Mouse (Mus musculus): ENCODE results near the gene Pak2. TPM values are rescaled to one million over a fixed set of nuclear protein-coding genes. Genes with fewer than 3 reads are reported as not detected.

The Pak2 gene
- total RNA-seq (2014; rRNA removed; ENCODE audit: low replicate concordance) (21.3 and 25.8 TPM in 2 replicates), polyA plus RNA-seq (2015; fragmentation: Nextera tagmentation; extraction: Ambion mirVana) (16.3 and 19.1 TPM in 2 replicates)

GRCm38 (mm10) chr16:32078991-32079511 lies at the start of gene Pak2:
Pak2 (minus strand) TSS chr16:32079342.
- under 1% methylated on average over 30 of the region's 60 CpGs for WGBS
- H3K27me3 ChIP-seq (ENCODE audit: control insufficient read depth, insufficient read depth, low read length): no peaks in the 10 kb centered on the region
- ATAC-seq (ENCODE audit: insufficient read depth, low read depth) (peak; percentile 97), DNase-seq (ENCODE audit: low spot score) (peak; percentile 86)
- peak within 1 kb of the TSS; percentile 97 for H3K27ac ChIP-seq (ENCODE audit: low read depth)
- peaks cover 17% of the 10 kb centered on the region for H3K4me1 ChIP-seq (ENCODE audit: control insufficient read depth, insufficient read depth)
- peaks cover 5% of the 10 kb centered on the region; the same call in 1 of the 2 replicates for H3K36me3 ChIP-seq (replicated peaks; ENCODE audit: control insufficient read depth, insufficient read depth, low read length)
- no peaks in the 10 kb centered on the region for H3K9me3 ChIP-seq (replicated peaks; ENCODE audit: control insufficient read depth, low read length)
- peak within 1 kb of the TSS; percentile 87 for H3K4me3 ChIP-seq (ENCODE audit: low read depth, low read length)
- peak within 1 kb of the TSS; percentile 69 for H3K4me2 ChIP-seq (ENCODE audit: low read depth, low read length)
- H3K9ac ChIP-seq (replicated peaks; ENCODE audit: low read depth, low read length): peak within 1 kb of the TSS; percentile 95
- no peak for TF ChIP-seq CTCF (IDR thresholded peaks at IDR 0.05; ENCODE audit: low read depth)
- TF ChIP-seq EP300 (IDR thresholded peaks at IDR 0.05; ENCODE audit: low read depth): no peak

- WGBS: 73% methylated on average over 4 of the region's 4 CpGs
- Histone ChIP-seq H3K4me3 (ENCODE audit: low read depth, low read length) (no peak overlapping the region), H3K4me2 (ENCODE audit: low read depth, low read length) (no peak overlapping the region), H3K4me1 (ENCODE audit: control insufficient read depth, insufficient read depth) (0 out of 2 replicates have a peak, but pooled peaks cover 10% of the 10 kb centered on the region), H3K27ac (ENCODE audit: low read depth) (peak overlapping the region; percentile 32), H3K9ac (replicated peaks; ENCODE audit: low read depth, low read length) (no peak overlapping the region), H3K9me3 (replicated peaks; ENCODE audit: control insufficient read depth, low read length) (no peaks in the 10 kb centered on the region), H3K36me3 (replicated peaks; ENCODE audit: control insufficient read depth, insufficient read depth, low read length) (no peaks in the 10 kb centered on the region), H3K27me3 (ENCODE audit: control insufficient read depth, insufficient read depth, low read length) (no peaks in the 10 kb centered on the region)
- ATAC-seq (ENCODE audit: insufficient read depth, low read depth) (peak; percentile 43; the same call in 1 of the 2 replicates), DNase-seq (ENCODE audit: low spot score) (peak; percentile 18)
- TF ChIP-seq CTCF (IDR thresholded peaks at IDR 0.05; ENCODE audit: low read depth) (no peak), EP300 (IDR thresholded peaks at IDR 0.05; ENCODE audit: low read depth) (no peak)
Observed at GRCm38 (mm10) chr16:32127046-32127445, 47.9 kb upstream of the Pak2 start.

GRCm38 (mm10) chr16:32125364-32125763 lies 46.2 kb upstream of the Pak2 start:
- H3K9ac ChIP-seq (replicated peaks; ENCODE audit: low read depth, low read length): no peak overlapping the region
- 0 out of 2 replicates have a peak, but pooled peaks cover 9% of the 10 kb centered on the region for H3K4me1 ChIP-seq (ENCODE audit: control insufficient read depth, insufficient read depth)
- peak overlapping the region; percentile 58; the same call in 1 of the 2 replicates for H3K27ac ChIP-seq (ENCODE audit: low read depth)
- no peak overlapping the region for H3K4me3 ChIP-seq (ENCODE audit: low read depth, low read length)
- no peaks in the 10 kb centered on the region for H3K9me3 ChIP-seq (replicated peaks; ENCODE audit: control insufficient read depth, low read length)
- no peak for DNase-seq (ENCODE audit: low spot score)
- no peak for TF ChIP-seq CTCF (IDR thresholded peaks at IDR 0.05; ENCODE audit: low read depth)
- TF ChIP-seq EP300 (IDR thresholded peaks at IDR 0.05; ENCODE audit: low read depth): no peak
- no peak for ATAC-seq (ENCODE audit: insufficient read depth, low read depth)
- H3K27me3 ChIP-seq (ENCODE audit: control insufficient read depth, insufficient read depth, low read length): no peaks in the 10 kb centered on the region
- no peaks in the 10 kb centered on the region for H3K36me3 ChIP-seq (replicated peaks; ENCODE audit: control insufficient read depth, insufficient read depth, low read length)
- 75% methylated on average over 3 of the region's 3 CpGs for WGBS
- no peak overlapping the region for H3K4me2 ChIP-seq (ENCODE audit: low read depth, low read length)

DNA sequence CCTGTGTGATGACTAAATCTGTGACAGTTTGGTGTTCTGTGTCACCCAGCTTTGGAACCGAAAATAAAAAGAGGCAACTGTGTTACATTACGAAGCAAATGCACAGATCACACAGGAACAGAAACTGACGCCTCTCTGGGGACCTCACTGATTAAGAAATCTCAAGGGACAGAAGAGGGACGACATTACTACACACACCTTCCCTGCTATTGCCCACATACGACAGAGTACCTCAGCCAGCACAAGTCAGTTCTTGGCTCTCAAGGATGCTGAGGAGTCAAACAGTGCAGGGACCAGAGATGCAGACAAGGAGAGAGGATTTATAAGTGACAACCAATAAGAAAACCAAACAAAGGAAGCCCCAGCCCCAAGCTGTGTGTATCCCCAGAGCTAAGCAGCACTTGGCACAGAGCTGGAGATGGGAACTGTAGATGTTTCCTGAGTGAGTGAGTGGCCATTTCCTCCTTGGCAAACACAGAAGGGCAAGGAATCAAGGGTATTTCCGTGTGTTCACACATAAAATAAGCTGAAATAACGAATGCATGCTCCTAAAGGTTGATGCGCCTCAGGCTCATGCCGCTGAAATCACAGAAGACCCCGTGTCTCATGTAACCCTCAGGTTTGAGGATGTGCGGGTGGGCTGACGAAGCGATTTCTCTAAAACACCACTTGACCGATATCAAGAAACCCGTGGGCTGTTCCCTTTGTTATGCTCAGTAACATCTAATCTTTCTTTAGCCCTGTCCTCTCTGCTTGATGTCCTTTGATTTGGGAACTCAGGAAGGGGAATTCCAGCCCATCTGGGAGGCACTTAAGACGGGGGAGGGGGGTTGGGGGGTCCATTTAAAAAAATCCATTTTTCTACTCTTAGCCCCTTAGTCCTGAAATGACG lies 45.5 kb upstream of the Pak2 start:
- H3K4me3 ChIP-seq (ENCODE audit: low read depth, low read length): no peak overlapping the region
- peak overlapping the region; percentile 58 for H3K27ac ChIP-seq (ENCODE audit: low read depth)
- no peak overlapping the region for H3K9ac ChIP-seq (replicated peaks; ENCODE audit: low read depth, low read length)
- 42% methylated on average over 17 of the region's 17 CpGs for WGBS
- DNase-seq (ENCODE audit: low spot score) (peak; percentile 19), ATAC-seq (ENCODE audit: insufficient read depth, low read depth) (0 out of 2 replicates have a peak, but pooled peaks have one; percentile 57)
- H3K27me3 ChIP-seq (ENCODE audit: control insufficient read depth, insufficient read depth, low read length): no peaks in the 10 kb centered on the region
- 0 out of 2 replicates have a peak, but pooled peaks cover 2% of the 10 kb centered on the region for H3K4me1 ChIP-seq (ENCODE audit: control insufficient read depth, insufficient read depth)
- no peaks in the 10 kb centered on the region for H3K9me3 ChIP-seq (replicated peaks; ENCODE audit: control insufficient read depth, low read length)
- no peaks in the 10 kb centered on the region for H3K36me3 ChIP-seq (replicated peaks; ENCODE audit: control insufficient read depth, insufficient read depth, low read length)
- TF ChIP-seq EP300 (IDR thresholded peaks at IDR 0.05; ENCODE audit: low read depth) (no peak), CTCF (IDR thresholded peaks at IDR 0.05; ENCODE audit: low read depth) (no peak)
- no peak overlapping the region for H3K4me2 ChIP-seq (ENCODE audit: low read depth, low read length)

GRCm38 (mm10) chr16:32124020-32124419 lies 44.9 kb upstream of the Pak2 start:
- 86% methylated on average over 7 of the region's 7 CpGs for WGBS

More at GRCm38 (mm10) chr16:32124020-32124419, 44.9 kb upstream of the Pak2 start:
- Histone ChIP-seq H3K4me3 (ENCODE audit: low read depth, low read length) (no peak overlapping the region), H3K36me3 (replicated peaks; ENCODE audit: control insufficient read depth, insufficient read depth, low read length) (no peaks in the 10 kb centered on the region), H3K9me3 (replicated peaks; ENCODE audit: control insufficient read depth, low read length) (no peaks in the 10 kb centered on the region), H3K9ac (replicated peaks; ENCODE audit: low read depth, low read length) (no peak overlapping the region), H3K27me3 (ENCODE audit: control insufficient read depth, insufficient read depth, low read length) (no peaks in the 10 kb centered on the region), H3K4me1 (ENCODE audit: control insufficient read depth, insufficient read depth) (no peaks in the 10 kb centered on the region), H3K4me2 (ENCODE audit: low read depth, low read length) (no peak overlapping the region), H3K27ac (ENCODE audit: low read depth) (0 out of 2 replicates have a peak overlapping the region, but pooled peaks have one; percentile 58)
- no peak for DNase-seq (ENCODE audit: low spot score)
- TF ChIP-seq CTCF (IDR thresholded peaks at IDR 0.05; ENCODE audit: low read depth): no peak
- TF ChIP-seq EP300 (IDR thresholded peaks at IDR 0.05; ENCODE audit: low read depth): no peak
- ATAC-seq (ENCODE audit: insufficient read depth, low read depth): no peak
